Mouse (Mus musculus): Measurements from ENCODE around the gene Sppl2b. TPM values are rescaled to one million over a fixed set of nuclear protein-coding genes. Genes with fewer than 3 reads are reported as not detected.
A peak's percentile ranks its signal among the peaks of the same experiment; 100 is the strongest.

The Sppl2b gene
- polyA plus RNA-seq, 1 experiment from 2014 or later: 34.3 TPM

DNA sequence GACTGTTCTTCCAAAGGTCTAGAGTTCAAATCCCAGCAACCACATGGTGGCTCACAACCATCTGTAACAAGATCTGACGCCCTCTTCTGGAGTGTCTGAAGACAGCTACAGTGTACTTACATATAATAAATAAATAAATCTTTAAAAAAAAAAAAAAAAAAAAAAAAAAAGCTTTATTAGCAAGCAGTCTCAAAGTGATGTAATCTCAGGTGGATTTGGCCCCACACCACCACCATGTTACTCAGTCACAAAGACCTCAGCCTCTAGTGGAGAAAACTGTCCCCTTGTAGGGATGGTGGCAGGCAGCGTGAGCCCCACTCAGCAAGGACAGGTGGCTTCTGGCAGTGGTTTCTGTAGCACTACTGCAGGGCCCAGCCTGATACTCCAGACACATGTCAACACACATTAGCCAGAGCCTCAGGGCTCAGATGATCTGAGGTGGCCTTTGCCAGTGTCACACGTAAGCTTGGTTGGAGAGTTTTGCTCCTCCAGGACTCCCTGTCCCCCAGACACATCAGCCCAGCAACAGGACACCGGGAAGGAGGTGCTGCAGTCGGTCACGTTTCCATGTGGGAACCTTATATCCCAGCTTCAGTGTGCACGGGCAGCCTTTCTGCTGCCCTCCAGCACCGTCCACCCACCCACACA lies 58.4 kb downstream of the Sppl2b start:
- H3K27me3 ChIP-seq (ENCODE audit: insufficient read depth, low read length): no peaks in the 10 kb centered on the region
- WGBS: 72% methylated on average over 7 of the region's 8 CpGs
- H3K36me3 ChIP-seq (ENCODE audit: insufficient read depth, low read length): peaks cover 12% of the 10 kb centered on the region; the same call in 1 of the 2 replicates
- H3K4me1 ChIP-seq (replicated peaks; ENCODE audit: insufficient read depth, low read length): 0 out of 2 replicates have a peak, but pooled peaks cover 11% of the 10 kb centered on the region
- H3K9me3 ChIP-seq (replicated peaks; ENCODE audit: low read length): no peaks in the 10 kb centered on the region
- DNase-seq (ENCODE audit: low spot score): no peak
- H3K4me2 ChIP-seq (ENCODE audit: low read length): no peak overlapping the region
- no peak overlapping the region for H3K4me3 ChIP-seq (replicated peaks; ENCODE audit: low read depth, low read length)
- H3K9ac ChIP-seq (ENCODE audit: low read depth, low read length): no peak overlapping the region
- no peak overlapping the region for H3K27ac ChIP-seq
- no peak for TF ChIP-seq CTCF (IDR thresholded peaks at IDR 0.05; ENCODE audit: low read depth)
- ATAC-seq (replicated peaks; ENCODE audit: low FRiP score, low read depth): no peak

GRCm38 (mm10) chr10:80914253-80914656 lies 59.2 kb downstream of the Sppl2b start:
- no peak overlapping the region for H3K4me2 ChIP-seq (ENCODE audit: low read length)
- TF ChIP-seq CTCF (IDR thresholded peaks at IDR 0.05; ENCODE audit: low read depth): no peak
- H3K9ac ChIP-seq (ENCODE audit: low read depth, low read length): no peak overlapping the region
- H3K27me3 ChIP-seq (ENCODE audit: insufficient read depth, low read length): no peaks in the 10 kb centered on the region
- no peak overlapping the region for H3K27ac ChIP-seq
- no peak for ATAC-seq (replicated peaks; ENCODE audit: low FRiP score, low read depth)
- 84% methylated on average over 5 of the region's 5 CpGs for WGBS
- no peak overlapping the region for H3K4me3 ChIP-seq (replicated peaks; ENCODE audit: low read depth, low read length)
- 0 out of 2 replicates have a peak, but pooled peaks cover 11% of the 10 kb centered on the region for H3K4me1 ChIP-seq (replicated peaks; ENCODE audit: insufficient read depth, low read length)
- H3K36me3 ChIP-seq (ENCODE audit: insufficient read depth, low read length): peaks cover 9% of the 10 kb centered on the region; the same call in 1 of the 2 replicates
- no peak for DNase-seq (ENCODE audit: low spot score)
- no peaks in the 10 kb centered on the region for H3K9me3 ChIP-seq (replicated peaks; ENCODE audit: low read length)

DNA sequence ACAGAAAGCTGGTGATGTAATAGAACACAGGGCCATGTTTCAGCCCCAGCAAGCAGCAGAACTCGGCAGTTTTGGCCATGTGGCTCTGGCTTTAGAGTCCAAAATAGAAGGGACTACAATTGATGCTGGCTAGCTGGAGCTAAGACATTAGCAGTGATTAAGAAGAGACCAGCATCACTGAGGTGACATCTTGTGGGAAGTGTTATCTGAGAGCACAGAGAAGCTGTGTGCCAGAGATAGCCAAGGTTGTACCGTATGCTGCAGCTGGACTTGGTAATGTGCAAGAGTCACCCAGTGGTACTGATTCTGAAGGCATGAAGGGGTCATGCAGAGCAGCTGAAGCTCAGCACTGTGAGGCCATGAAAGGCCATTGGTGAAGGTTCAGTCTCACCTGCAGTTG lies 60.2 kb downstream of the Sppl2b start:
- TF ChIP-seq CTCF (IDR thresholded peaks at IDR 0.05; ENCODE audit: low read depth): no peak
- no peak overlapping the region for H3K9ac ChIP-seq (ENCODE audit: low read depth, low read length)
- ATAC-seq (replicated peaks; ENCODE audit: low FRiP score, low read depth): no peak

GRCm38 (mm10) chr10:80915736-80916135 lies 60.7 kb downstream of the Sppl2b start:
- Histone ChIP-seq H3K9ac (ENCODE audit: low read depth, low read length) (no peak overlapping the region), H3K27me3 (ENCODE audit: insufficient read depth, low read length) (no peaks in the 10 kb centered on the region), H3K27ac (no peak overlapping the region), H3K4me1 (replicated peaks; ENCODE audit: insufficient read depth, low read length) (0 out of 2 replicates have a peak, but pooled peaks cover 11% of the 10 kb centered on the region), H3K4me2 (ENCODE audit: low read length) (no peak overlapping the region), H3K9me3 (replicated peaks; ENCODE audit: low read length) (no peaks in the 10 kb centered on the region), H3K4me3 (replicated peaks; ENCODE audit: low read depth, low read length) (no peak overlapping the region), H3K36me3 (ENCODE audit: insufficient read depth, low read length) (0 out of 2 replicates have a peak, but pooled peaks cover 5% of the 10 kb centered on the region)
- WGBS: 86% methylated on average over 4 of the region's 4 CpGs
- TF ChIP-seq CTCF (IDR thresholded peaks at IDR 0.05; ENCODE audit: low read depth): no peak
- ATAC-seq (replicated peaks; ENCODE audit: low FRiP score, low read depth) (no peak), DNase-seq (ENCODE audit: low spot score) (no peak)

More for the DNA sequence above, 60.2 kb downstream of the Sppl2b start:
- Histone ChIP-seq H3K36me3 (ENCODE audit: insufficient read depth, low read length) (0 out of 2 replicates have a peak, but pooled peaks cover 5% of the 10 kb centered on the region), H3K4me2 (ENCODE audit: low read length) (no peak overlapping the region), H3K27me3 (ENCODE audit: insufficient read depth, low read length) (no peaks in the 10 kb centered on the region), H3K27ac (no peak overlapping the region), H3K4me1 (replicated peaks; ENCODE audit: insufficient read depth, low read length) (0 out of 2 replicates have a peak, but pooled peaks cover 11% of the 10 kb centered on the region), H3K4me3 (replicated peaks; ENCODE audit: low read depth, low read length) (no peak overlapping the region), H3K9me3 (replicated peaks; ENCODE audit: low read length) (no peaks in the 10 kb centered on the region)
- 84% methylated on average over 2 of the region's 2 CpGs for WGBS
- DNase-seq (ENCODE audit: low spot score): no peak

GRCm38 (mm10) chr10:80917336-80917778 lies 62.3 kb downstream of the Sppl2b start:
- Histone ChIP-seq H3K36me3 (ENCODE audit: insufficient read depth, low read length) (0 out of 2 replicates have a peak, but pooled peaks cover 5% of the 10 kb centered on the region), H3K4me2 (ENCODE audit: low read length) (peak overlapping the region; percentile 93), H3K9ac (ENCODE audit: low read depth, low read length) (peak overlapping the region; percentile 72), H3K9me3 (replicated peaks; ENCODE audit: low read length) (no peaks in the 10 kb centered on the region), H3K4me3 (replicated peaks; ENCODE audit: low read depth, low read length) (peak overlapping the region; percentile 87), H3K4me1 (replicated peaks; ENCODE audit: insufficient read depth, low read length) (0 out of 2 replicates have a peak, but pooled peaks cover 11% of the 10 kb centered on the region), H3K27me3 (ENCODE audit: insufficient read depth, low read length) (no peaks in the 10 kb centered on the region), H3K27ac (peak overlapping the region; percentile 80)
- 2% methylated on average over 15 of the region's 15 CpGs for WGBS
- DNase-seq (ENCODE audit: low spot score): no peak
- TF ChIP-seq CTCF (IDR thresholded peaks at IDR 0.05; ENCODE audit: low read depth): no peak
- peak; percentile 81 for ATAC-seq (replicated peaks; ENCODE audit: low FRiP score, low read depth)

- Histone ChIP-seq H3K27ac (peak within 1 kb of the TSS; percentile 80), H3K36me3 (ENCODE audit: insufficient read depth, low read length) (0 out of 2 replicates have a peak, but pooled peaks cover 5% of the 10 kb centered on the region), H3K4me3 (replicated peaks; ENCODE audit: low read depth, low read length) (peak within 1 kb of the TSS; percentile 87), H3K4me2 (ENCODE audit: low read length) (peak within 1 kb of the TSS; percentile 93), H3K4me1 (replicated peaks; ENCODE audit: insufficient read depth, low read length) (0 out of 2 replicates have a peak, but pooled peaks cover 11% of the 10 kb centered on the region), H3K9ac (ENCODE audit: low read depth, low read length) (peak within 1 kb of the TSS; percentile 72), H3K27me3 (ENCODE audit: insufficient read depth, low read length) (no peaks in the 10 kb centered on the region), H3K9me3 (replicated peaks; ENCODE audit: low read length) (no peaks in the 10 kb centered on the region)
- under 1% methylated on average over 61 of the region's 61 CpGs for WGBS
- no peak for TF ChIP-seq CTCF (IDR thresholded peaks at IDR 0.05; ENCODE audit: low read depth)
- DNase-seq (ENCODE audit: low spot score) (peak; percentile 83), ATAC-seq (replicated peaks; ENCODE audit: low FRiP score, low read depth) (no peak)
Measured at GRCm38 (mm10) chr10:80917779-80918434, 62.8 kb downstream of the Sppl2b start, which contains the start of gene Lmnb2. TSS of gene Lmnb2 (minus strand) at chr10:80918245.

MicroRNAs encoded within 50 kb of the gene (microRNA counts, 519-probe panel; counts per million panel counts)
- microRNA mmu-miR-1982: 330 counts per million, percentile 68 among the panel's probes with 10 or more counts

Small RNA genes within 50 kb of the gene (microRNA-seq; reads per million reads assigned to microRNA genes)
- 2.6 reads per million, percentile 5 among the genes with 10 or more reads in this experiment for gene Mir1982

Other genes starting within 250 kb of the Sppl2b start
- gene Gm49322, start 249.3 kb upstream of the Sppl2b start, polyA plus RNA-seq (2015; fragmentation: Nextera tagmentation; extraction: Ambion mirVana): 1.4 TPM in 2 replicates
- gene Csnk1g2, start 232.4 kb upstream of the Sppl2b start, polyA plus RNA-seq (2015; fragmentation: Nextera tagmentation; extraction: Ambion mirVana): 137 and 139 TPM in 2 replicates
- 62.7 and 64.5 TPM in 2 replicates for gene Btbd2, start 198.2 kb upstream of the Sppl2b start, polyA plus RNA-seq (2015; fragmentation: Nextera tagmentation; extraction: Ambion mirVana)
- 75.8 and 85.5 TPM in 2 replicates for gene Mknk2, start 177.2 kb upstream of the Sppl2b start, polyA plus RNA-seq (2015; fragmentation: Nextera tagmentation; extraction: Ambion mirVana)
- gene Mob3a, start 153.3 kb upstream of the Sppl2b start, polyA plus RNA-seq (2015; fragmentation: Nextera tagmentation; extraction: Ambion mirVana): 22.3 and 26.7 TPM in 2 replicates
- 22.4 and 24.5 TPM in 2 replicates for gene Izumo4, start 153.1 kb upstream of the Sppl2b start, polyA plus RNA-seq (2015; fragmentation: Nextera tagmentation; extraction: Ambion mirVana)
- 54.2 and 58.3 TPM in 2 replicates for gene Ap3d1, start 113.0 kb upstream of the Sppl2b start, polyA plus RNA-seq (2015; fragmentation: Nextera tagmentation; extraction: Ambion mirVana)
- gene Dot1l, start 100.1 kb upstream of the Sppl2b start, polyA plus RNA-seq (2015; fragmentation: Nextera tagmentation; extraction: Ambion mirVana): 9.7 and 9.9 TPM in 2 replicates
- gene Sf3a2, start 57.1 kb upstream of the Sppl2b start, polyA plus RNA-seq (2015; fragmentation: Nextera tagmentation; extraction: Ambion mirVana): 57.1 and 61.9 TPM in 2 replicates
- 83.7 and 86.6 TPM in 2 replicates for gene Plekhj1, start 56.6 kb upstream of the Sppl2b start, polyA plus RNA-seq (2015; fragmentation: Nextera tagmentation; extraction: Ambion mirVana)
- gene Amh, start 50.0 kb upstream of the Sppl2b start, polyA plus RNA-seq (2015; fragmentation: Nextera tagmentation; extraction: Ambion mirVana): 0.09 TPM in 1 of 2 replicates, not detected in the other
- 4.0 and 4.6 TPM in 2 replicates for gene Jsrp1, start 41.8 kb upstream of the Sppl2b start, polyA plus RNA-seq (2015; fragmentation: Nextera tagmentation; extraction: Ambion mirVana)
- gene Oaz1, start 28.6 kb upstream of the Sppl2b start, polyA plus RNA-seq (2015; fragmentation: Nextera tagmentation; extraction: Ambion mirVana): 1,422 and 1,480 TPM in 2 replicates
- gene Lingo3, start 11.2 kb upstream of the Sppl2b start, polyA plus RNA-seq (2015; fragmentation: Nextera tagmentation; extraction: Ambion mirVana): 0.61 and 0.89 TPM in 2 replicates
- 269 and 270 TPM in 2 replicates for gene Lsm7, start 66 bp upstream of the Sppl2b start, polyA plus RNA-seq (2015; fragmentation: Nextera tagmentation; extraction: Ambion mirVana)
- gene Tmprss9, start 16.6 kb downstream of the Sppl2b start, polyA plus RNA-seq (2015; fragmentation: Nextera tagmentation; extraction: Ambion mirVana): 0.04 TPM in 1 of 2 replicates, not detected in the other
- gene Timm13, start 45.7 kb downstream of the Sppl2b start, polyA plus RNA-seq (2015; fragmentation: Nextera tagmentation; extraction: Ambion mirVana): 434 and 437 TPM in 2 replicates
- 21.9 and 26.0 TPM in 2 replicates for gene Lmnb2, start 63.0 kb downstream of the Sppl2b start, polyA plus RNA-seq (2015; fragmentation: Nextera tagmentation; extraction: Ambion mirVana)
- 17.4 and 20.8 TPM in 2 replicates for gene Gadd45b, start 74.8 kb downstream of the Sppl2b start, polyA plus RNA-seq (2015; fragmentation: Nextera tagmentation; extraction: Ambion mirVana)
- gene Gng7, start 159.7 kb downstream of the Sppl2b start, polyA plus RNA-seq (2015; fragmentation: Nextera tagmentation; extraction: Ambion mirVana): 3.4 TPM in 2 replicates
- gene Diras1, start 170.4 kb downstream of the Sppl2b start, polyA plus RNA-seq (2015; fragmentation: Nextera tagmentation; extraction: Ambion mirVana): 0.11 TPM in 1 of 2 replicates, not detected in the other
- gene Slc39a3, start 182.2 kb downstream of the Sppl2b start, polyA plus RNA-seq (2015; fragmentation: Nextera tagmentation; extraction: Ambion mirVana): 13.4 and 13.9 TPM in 2 replicates
- 161 and 168 TPM in 2 replicates for gene Sgta, start 204.9 kb downstream of the Sppl2b start, polyA plus RNA-seq (2015; fragmentation: Nextera tagmentation; extraction: Ambion mirVana)
- gene Thop1, start 214.8 kb downstream of the Sppl2b start, polyA plus RNA-seq (2015; fragmentation: Nextera tagmentation; extraction: Ambion mirVana): 30.6 and 34.2 TPM in 2 replicates
- 0.29 and 0.36 TPM in 2 replicates for gene Creb3l3, start 243.6 kb downstream of the Sppl2b start, polyA plus RNA-seq (2015; fragmentation: Nextera tagmentation; extraction: Ambion mirVana)